Mouse (Mus musculus): Measurements from ENCODE around the gene Shisa4.

Gene Shisa4

GRCm38 (mm10) chr1:135374868-135375581 lies at the start of gene Shisa4:
Shisa4 (minus strand) TSS chr1:135375237.
- DNase-seq, result no peak

- DNase-seq, result no peak
These were observed 47.7 kb upstream of the Shisa4 start for GRCm38 (mm10) chr1:135422772-135423171.

GRCm38 (mm10) chr1:135413996-135414395 lies 39.0 kb upstream of the Shisa4 start:
- DNase-seq, result no peak

- no peak for DNase-seq
These were observed 37.1 kb upstream of the Shisa4 start for GRCm38 (mm10) chr1:135412130-135412529.

- DNase-seq, result no peak
These were observed 35.9 kb upstream of the Shisa4 start for GRCm38 (mm10) chr1:135410967-135411366.

GRCm38 (mm10) chr1:135408973-135409372 lies 33.9 kb upstream of the Shisa4 start:
- DNase-seq, result no peak

GRCm38 (mm10) chr1:135405356-135405755 lies 30.3 kb upstream of the Shisa4 start:
- DNase-seq, result no peak

- no peak for DNase-seq
These were observed 26.5 kb upstream of the Shisa4 start for GRCm38 (mm10) chr1:135401452-135402110.

GRCm38 (mm10) chr1:135399466-135399865 lies 24.4 kb upstream of the Shisa4 start:
- no peak for DNase-seq

- DNase-seq, result no peak
These were observed 10.1 kb upstream of the Shisa4 start for GRCm38 (mm10) chr1:135385161-135385560.

- DNase-seq, result no peak
These were observed 9.1 kb upstream of the Shisa4 start for GRCm38 (mm10) chr1:135384171-135384570.

GRCm38 (mm10) chr1:135381560-135381959 lies 6.5 kb upstream of the Shisa4 start:
- DNase-seq, result peak; percentile 38

GRCm38 (mm10) chr1:135380071-135380991 lies 5.3 kb upstream of the Shisa4 start:
- DNase-seq, result no peak

- no peak for DNase-seq
These were observed 4.0 kb upstream of the Shisa4 start for GRCm38 (mm10) chr1:135379048-135379447.

- DNase-seq, result no peak
These were observed 3.5 kb upstream of the Shisa4 start for GRCm38 (mm10) chr1:135378576-135378975.

GRCm38 (mm10) chr1:135374175-135374867 lies 716 bp downstream of the Shisa4 start:
- DNase-seq, result no peak

GRCm38 (mm10) chr1:135373171-135373677 lies 1.8 kb downstream of the Shisa4 start:
- DNase-seq, result no peak

- DNase-seq, result no peak
These were observed 5.6 kb downstream of the Shisa4 start for GRCm38 (mm10) chr1:135369415-135369814.

GRCm38 (mm10) chr1:135368982-135369381 lies 6.1 kb downstream of the Shisa4 start:
- DNase-seq, result no peak

- DNase-seq, result peak; percentile 56
These were observed 6.8 kb downstream of the Shisa4 start for GRCm38 (mm10) chr1:135368245-135368644.

GRCm38 (mm10) chr1:135367595-135367994 lies 7.4 kb downstream of the Shisa4 start:
- no peak for DNase-seq

- no peak for DNase-seq
These were observed 8.0 kb downstream of the Shisa4 start for GRCm38 (mm10) chr1:135367005-135367404.

- no peak for DNase-seq
These were observed 8.7 kb downstream of the Shisa4 start for GRCm38 (mm10) chr1:135366380-135366779.
